Mouse (Mus musculus) lung, adult 2 months (tissue): ENCODE results near the gene Ciz1.

Experiments used
- CTCF ChIP-seq: fragments of 200-500 bp; IDR thresholded peaks from 2 replicates; pipeline ENCODE4 v1.5.1; 2011; ENCODE audit warnings: mild to moderate bottlenecking, low read length, control low read depth; ENCODE audit not compliant: insufficient read depth
- POLR2A ChIP-seq: fragments of 200-500 bp; IDR thresholded peaks from 2 replicates; pipeline ENCODE4 v1.6.1; 2011; ENCODE audit warnings: low read depth, mild to moderate bottlenecking, control low read depth, low read length, borderline replicate concordance; ENCODE audit errors: extremely low read depth

DNA sequence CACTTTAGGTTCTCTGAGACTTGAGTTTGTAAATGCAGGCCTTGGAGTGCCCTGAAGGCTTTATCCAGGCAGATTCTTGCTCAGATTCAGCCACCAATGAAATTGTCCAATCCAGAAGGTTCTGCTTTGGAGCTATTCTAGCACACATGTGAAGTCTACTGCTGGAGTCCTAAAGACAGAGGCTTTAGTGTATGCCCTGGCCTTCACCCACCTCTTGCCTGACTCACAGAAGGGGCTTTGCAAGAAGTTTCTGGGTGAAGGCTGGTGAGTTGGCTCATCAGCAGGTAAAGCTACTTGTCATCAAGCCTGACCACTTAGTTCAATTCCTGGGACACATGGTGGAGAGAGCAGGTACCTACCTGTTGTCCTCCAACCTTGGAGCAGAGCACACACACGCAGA lies 74.0 kb downstream of the Ciz1 start:
- TF ChIP-seq POLR2A, result no peak
- TF ChIP-seq CTCF, result no peak
